Mouse (Mus musculus) layer of hippocampus, adult 9-11 months (tissue): ENCODE data around the gene Tcf3.
A peak's percentile ranks its signal among the peaks of the same experiment; 100 is the strongest.

Source experiments
- DNase-seq: peaks from one replicate; pipeline ENCODE4 v3.0.0; 2022

The Tcf3 gene

GRCm38 (mm10) chr10:80385310-80385709 lies 48.1 kb downstream of the Tcf3 start:
- no peak for DNase-seq

GRCm38 (mm10) chr10:80384709-80385108 lies 48.7 kb downstream of the Tcf3 start:
- DNase-seq = no peak

- DNase-seq = no peak
Observed at GRCm38 (mm10) chr10:80384115-80384639, 49.3 kb downstream of the Tcf3 start.

- no peak for DNase-seq
Observed at GRCm38 (mm10) chr10:80383431-80383830, 50.0 kb downstream of the Tcf3 start.

GRCm38 (mm10) chr10:80382641-80383365 lies 50.6 kb downstream of the Tcf3 start:
- no peak for DNase-seq

- no peak for DNase-seq
Observed at GRCm38 (mm10) chr10:80377716-80378115, 55.7 kb downstream of the Tcf3 start.

GRCm38 (mm10) chr10:80376160-80376559 lies 57.3 kb downstream of the Tcf3 start:
- DNase-seq = peak; percentile 91

- no peak for DNase-seq
Observed at GRCm38 (mm10) chr10:80374063-80374462, 59.4 kb downstream of the Tcf3 start.

- DNase-seq = peak; percentile 66
Observed at GRCm38 (mm10) chr10:80372706-80373105, 60.7 kb downstream of the Tcf3 start.

GRCm38 (mm10) chr10:80371983-80372382 lies 61.5 kb downstream of the Tcf3 start:
- no peak for DNase-seq

GRCm38 (mm10) chr10:80371411-80371966 lies 62.0 kb downstream of the Tcf3 start:
- peak; percentile 72 for DNase-seq

- no peak for DNase-seq
Observed at GRCm38 (mm10) chr10:80369995-80370747, 63.3 kb downstream of the Tcf3 start.

- no peak for DNase-seq
Observed at GRCm38 (mm10) chr10:80368392-80368791, 65.1 kb downstream of the Tcf3 start.

GRCm38 (mm10) chr10:80367954-80368353 lies 65.5 kb downstream of the Tcf3 start:
- DNase-seq = no peak

- DNase-seq = no peak
Observed at GRCm38 (mm10) chr10:80365736-80366135, 67.7 kb downstream of the Tcf3 start.

- DNase-seq = no peak
Observed at GRCm38 (mm10) chr10:80363734-80364133, 69.7 kb downstream of the Tcf3 start.
